Mouse (Mus musculus) ovary, adult 18-20 months (tissue): Measurements from ENCODE around the gene Gm6526.
"Not testable (repeated sequence)": the region's sequence is repeated elsewhere in the genome, so short reads cannot be mapped to it uniquely, and the experiment has no call there.

Experiments used
- DNase-seq: peaks from one replicate; pipeline ENCODE4 v3.0.0; 2022; ENCODE audit warnings: low spot score, mixed read lengths

Gm6526 gene

GRCm38 (mm10) chr14:43747566-43747965, at the start of gene Gm6526:
Gene Gm6526 (plus strand): TSS chr14:43747866.
- not testable (repeated sequence) for DNase-seq

GRCm38 (mm10) chr14:43727385-43727784, 20.3 kb upstream of the Gm6526 start, which contains the start of gene Gm16506:
Gene Gm16506 (minus strand): TSS chr14:43727485.
- DNase-seq, result not testable (repeated sequence)

DNA sequence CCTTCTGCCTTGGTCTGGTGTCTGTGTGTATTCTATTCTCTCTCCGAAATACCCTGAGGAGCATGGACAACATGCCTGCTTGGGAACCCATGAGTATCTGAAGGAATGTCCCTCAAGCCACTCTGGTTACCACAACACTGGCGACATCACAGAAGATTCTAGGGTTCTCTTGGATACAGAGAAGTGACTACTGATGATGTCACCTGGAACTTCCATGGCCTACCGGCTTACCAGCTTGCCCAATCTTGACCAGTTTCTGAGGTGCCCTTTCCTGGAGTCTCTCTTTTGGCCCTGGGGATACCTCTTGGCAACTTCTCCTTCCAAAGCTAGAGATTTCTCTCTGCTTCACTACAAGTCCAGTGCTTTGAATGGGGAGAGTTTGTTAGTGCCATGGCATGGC, 37.0 kb downstream of the Gm6526 start, which contains the start of gene Gm8180:
Gene Gm8180 (minus strand): TSS at position 101 of the 400 bp plus-strand sequence.
- not testable (repeated sequence) for DNase-seq

- DNase-seq, result not testable (repeated sequence)
Measured at GRCm38 (mm10) chr14:43793811-43794210, 46.1 kb downstream of the Gm6526 start.

GRCm38 (mm10) chr14:43796069-43796904, 48.6 kb downstream of the Gm6526 start:
- DNase-seq, result no peak

GRCm38 (mm10) chr14:43796905-43797470, 49.3 kb downstream of the Gm6526 start:
- peak; percentile 12 for DNase-seq

DNA sequence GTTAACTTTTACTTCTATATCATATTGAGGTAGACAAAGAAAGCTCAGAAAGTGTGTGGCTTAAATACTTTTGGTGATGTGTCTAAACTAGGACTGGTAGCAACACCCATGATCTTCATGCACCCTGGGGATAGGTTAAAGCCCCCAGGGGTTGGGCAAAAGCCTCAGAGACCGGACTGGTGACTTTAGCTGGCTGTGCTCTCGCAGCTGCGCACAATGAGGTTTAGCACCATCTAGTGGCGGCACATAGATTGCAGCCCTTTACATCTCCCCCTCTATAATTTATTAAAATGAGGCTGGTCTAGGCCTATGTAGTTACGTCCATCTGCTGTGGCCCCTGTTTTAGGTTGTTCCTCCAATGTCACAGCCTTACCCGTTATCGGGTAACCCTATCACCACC, 56.8 kb downstream of the Gm6526 start:
- DNase-seq, result not testable (repeated sequence)
